Mouse (Mus musculus): ENCODE measurements at regions not wholly inside any gene's neighbourhood (a gene's known extent, or its start where the extent isn't known, plus 50 kb on each side); places are given as distances from the start of the nearest gene placed in this dataset.

DNA sequence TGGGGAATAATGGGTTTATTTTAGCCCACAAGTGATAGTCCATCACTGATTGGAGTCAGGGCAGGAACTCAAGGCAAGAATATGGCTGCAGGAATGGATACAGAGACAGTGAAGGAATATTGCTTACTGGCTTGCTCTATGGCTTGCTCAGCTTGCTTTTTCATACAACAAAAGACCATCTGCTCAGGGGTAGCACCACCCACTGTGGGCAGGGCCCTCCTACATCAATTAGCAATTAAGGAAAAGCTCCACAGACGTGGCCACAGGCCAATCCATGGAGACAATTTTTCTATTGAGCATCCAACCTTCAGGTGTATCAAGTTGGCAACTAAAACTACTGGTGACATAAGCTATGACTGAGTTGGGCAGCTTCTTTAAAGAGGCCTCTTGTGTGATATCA is 65.5 kb upstream of the Nmnat3 start:
- TF ChIP-seq E2F4 (IDR thresholded peaks at IDR 0.05; ENCODE audit: insufficient replicate concordance, low read depth, low read length): no peak
- no peak for TF ChIP-seq POLR2A (IDR thresholded peaks at IDR 0.05; ENCODE audit: low read depth, low read length)
- no peak for TF ChIP-seq CHD1 (IDR thresholded peaks at IDR 0.05; ENCODE audit: low read depth, low read length)
- no peak for TF ChIP-seq USF1 (IDR thresholded peaks at IDR 0.05; ENCODE audit: low read depth, low read length)
- TF ChIP-seq MAX (IDR thresholded peaks at IDR 0.05; ENCODE audit: low read length): no peak
- TF ChIP-seq POLR2AphosphoS2 (IDR thresholded peaks at IDR 0.05; ENCODE audit: low read depth, low read length): no peak
- no peak for TF ChIP-seq ELF1 (IDR thresholded peaks at IDR 0.05; ENCODE audit: low read depth, low read length)
- TF ChIP-seq EP300 (IDR thresholded peaks at IDR 0.05; ENCODE audit: low read length): no peak
